In genomic region chr5:122611651-122612050, GRCm38 (mm10) we compare ENCODE assay signal across 8 mouse cellular contexts. TPM values are rescaled to one million over a fixed set of nuclear protein-coding genes. Genes with fewer than 3 reads are reported as not detected.
DNase-seq lines count a peak whose midpoint lies in the region; ATAC-seq and TF ChIP-seq lines count a peak whose summit lies in the region.
"Had no signal": no experiment of that assay in that cellular context is flagged by ENCODE, and none has a peak within 500 bp of the region (broad histone marks: within the 10 kb centered on the region; RNA-seq: fewer than 3 reads in every experiment).

No protein-coding gene starts in this region.

- peaks cover 28% of the 10 kb centered on the region for H3K4me1 ChIP-seq in hindbrain, embryonic 10.5 days (replicated peaks)
- H3K4me1 ChIP-seq in hindbrain, embryonic 16.5 days (ENCODE audit: control insufficient read depth, insufficient read depth, low read depth, low read length), result peaks cover 10% of the 10 kb centered on the region
- H3K4me1 ChIP-seq in cortical plate, adult 2 months (ENCODE audit: control insufficient read depth, insufficient read depth, low read length), result peaks cover 8% of the 10 kb centered on the region; the same call in 1 of the 2 replicates
- H3K4me1 ChIP-seq in embryonic facial prominence, embryonic 12.5 days, result peaks cover 15% of the 10 kb centered on the region; the same call in 1 of the 2 replicates
- peaks cover 11% of the 10 kb centered on the region for H3K4me1 ChIP-seq in lung, embryonic 16.5 days (replicated peaks; ENCODE audit: control insufficient read depth, insufficient read depth, low read length)

- 58% methylated on average over 5 of the region's 5 CpGs for WGBS in hindbrain, embryonic 10.5 days
- WGBS in hindbrain, embryonic 16.5 days, result 62% methylated on average over 5 of the region's 5 CpGs
- WGBS in embryonic facial prominence, embryonic 12.5 days, result 26% methylated on average over 5 of the region's 5 CpGs
- WGBS in lung, embryonic 16.5 days, result 41% methylated on average over 5 of the region's 5 CpGs

- H3K27ac ChIP-seq in hindbrain, embryonic 10.5 days, result peak overlapping the region; percentile 69
- no peak overlapping the region for H3K27ac ChIP-seq in hindbrain, embryonic 16.5 days (ENCODE audit: low read depth, low read length)
- H3K27ac ChIP-seq in cortical plate, adult 2 months (ENCODE audit: insufficient read depth, low read length), result peak overlapping the region; percentile 48
- peak overlapping the region; percentile 76 for H3K27ac ChIP-seq in embryonic facial prominence, embryonic 12.5 days
- H3K27ac ChIP-seq in lung, embryonic 16.5 days (ENCODE audit: low read length), result peak overlapping the region; percentile 33; the same call in 1 of the 2 replicates

- H3K36me3 ChIP-seq in hindbrain, embryonic 10.5 days, result peaks cover 40% of the 10 kb centered on the region
- H3K36me3 ChIP-seq in hindbrain, embryonic 16.5 days (ENCODE audit: control insufficient read depth, insufficient read depth, low read length), result peaks cover 8% of the 10 kb centered on the region
- H3K36me3 ChIP-seq in embryonic facial prominence, embryonic 12.5 days, result peaks cover 16% of the 10 kb centered on the region
- peaks cover 5% of the 10 kb centered on the region for H3K36me3 ChIP-seq in lung, embryonic 16.5 days (ENCODE audit: control insufficient read depth, insufficient read depth, low read length)

- H3K9me3 ChIP-seq in hindbrain, embryonic 10.5 days, result no peaks in the 10 kb centered on the region
- H3K9me3 ChIP-seq in hindbrain, embryonic 16.5 days (ENCODE audit: control insufficient read depth, low read length), result no peaks in the 10 kb centered on the region
- H3K9me3 ChIP-seq in embryonic facial prominence, embryonic 12.5 days, result no peaks in the 10 kb centered on the region
- no peaks in the 10 kb centered on the region for H3K9me3 ChIP-seq in lung, embryonic 16.5 days (ENCODE audit: control insufficient read depth, low read length)

- H3K4me2 ChIP-seq in hindbrain, embryonic 16.5 days (ENCODE audit: low read length), result no peak overlapping the region
- 0 out of 2 replicates have a peak overlapping the region, but pooled peaks have one; percentile 17 for H3K4me2 ChIP-seq in embryonic facial prominence, embryonic 12.5 days (replicated peaks)
- no peak overlapping the region for H3K4me2 ChIP-seq in lung, embryonic 16.5 days (ENCODE audit: low read depth, low read length)

- H3K9ac ChIP-seq in hindbrain, embryonic 16.5 days (ENCODE audit: low read depth, low read length), result no peak overlapping the region
- no peak overlapping the region for H3K9ac ChIP-seq in embryonic facial prominence, embryonic 12.5 days
- H3K9ac ChIP-seq in lung, embryonic 16.5 days (ENCODE audit: low read length), result peak overlapping the region; percentile 40

- no peak overlapping the region for H3K4me3 ChIP-seq in hindbrain, embryonic 10.5 days
- H3K4me3 ChIP-seq in hindbrain, embryonic 16.5 days (ENCODE audit: low read length), result no peak overlapping the region
- H3K4me3 ChIP-seq in cortical plate, adult 2 months (ENCODE audit: insufficient read depth, low read length), result no peak overlapping the region
- no peak overlapping the region for H3K4me3 ChIP-seq in embryonic facial prominence, embryonic 12.5 days
- H3K4me3 ChIP-seq in lung, embryonic 16.5 days (ENCODE audit: low read length), result no peak overlapping the region

- TF ChIP-seq POLR2A in cortical plate, adult 2 months (IDR thresholded peaks at IDR 0.05; ENCODE audit: extremely low read depth, insufficient read depth, low read length), result no peak

- no peak for DNase-seq in hindbrain, embryonic 10.5 days (ENCODE audit: low spot score)
- no peak for DNase-seq in urinary bladder, adult 2 months (ENCODE audit: low spot score)
- DNase-seq in cerebellum, adult 9-11 months, result no peak
- DNase-seq: cerebellum, adult 8-10 months had no signal

- ATAC-seq in hindbrain, embryonic 16.5 days, result no peak
- no peak for ATAC-seq in embryonic facial prominence, embryonic 12.5 days (ENCODE audit: insufficient number of reproducible peaks, insufficient read depth, low FRiP score, low TSS enrichment)
- ATAC-seq in lung, embryonic 16.5 days (ENCODE audit: low read depth), result no peak

- no peaks in the 10 kb centered on the region for H3K27me3 ChIP-seq in hindbrain, embryonic 10.5 days (ENCODE audit: insufficient read depth, poor library complexity, severe bottlenecking)
- H3K27me3 ChIP-seq in hindbrain, embryonic 16.5 days (replicated peaks; ENCODE audit: control insufficient read depth, insufficient read depth, low read length), result no peaks in the 10 kb centered on the region
- H3K27me3 ChIP-seq in embryonic facial prominence, embryonic 12.5 days, result no peaks in the 10 kb centered on the region
- H3K27me3 ChIP-seq in lung, embryonic 16.5 days (ENCODE audit: control insufficient read depth, insufficient read depth, low read depth, low read length), result no peaks in the 10 kb centered on the region

- no peak for TF ChIP-seq CTCF in cortical plate, adult 2 months (IDR thresholded peaks at IDR 0.05; ENCODE audit: extremely low read depth, insufficient read depth, low read length)

RNA-seq across cellular contexts. Expression of gene Ift81, which starts 2.7 kb away (rescaled TPM):
- 39.6 and 45.3 TPM in 2 replicates for polyA plus RNA-seq in hindbrain, embryonic 10.5 days (2016; fragmentation: Nextera tagmentation; extraction: Ambion mirVana)
- 54.5 and 58.0 TPM in 2 replicates for polyA plus RNA-seq in hindbrain, embryonic 16.5 days (2015; fragmentation: Nextera tagmentation; extraction: Ambion mirVana)
- polyA plus RNA-seq in cortical plate, adult 2 months (2012; rRNA removed), result 21.8 and 25.5 TPM in 2 replicates
- polyA plus RNA-seq in embryonic facial prominence, embryonic 12.5 days (2016; fragmentation: Nextera tagmentation; extraction: Ambion mirVana), result 43.5 and 44.9 TPM in 2 replicates
- polyA plus RNA-seq in lung, embryonic 16.5 days (2015; fragmentation: Nextera tagmentation; extraction: Ambion mirVana), result 41.3 and 46.0 TPM in 2 replicates
- 13.2 TPM in 2 replicates for polyA plus RNA-seq in urinary bladder, adult 2 months (2012; rRNA removed)

RNA-seq across cellular contexts. Expression of gene P2rx7, which starts 32.1 kb away (rescaled TPM):
- polyA plus RNA-seq in hindbrain, embryonic 10.5 days (2016; fragmentation: Nextera tagmentation; extraction: Ambion mirVana), result 0.73 and 2.1 TPM in 2 replicates
- polyA plus RNA-seq in hindbrain, embryonic 16.5 days (2015; fragmentation: Nextera tagmentation; extraction: Ambion mirVana), result 4.8 and 6.1 TPM in 2 replicates
- polyA plus RNA-seq in cortical plate, adult 2 months (2012; rRNA removed), result 18.7 and 18.9 TPM in 2 replicates
- 0.74 and 0.96 TPM in 2 replicates for polyA plus RNA-seq in embryonic facial prominence, embryonic 12.5 days (2016; fragmentation: Nextera tagmentation; extraction: Ambion mirVana)
- 4.2 TPM in 2 replicates for polyA plus RNA-seq in lung, embryonic 16.5 days (2015; fragmentation: Nextera tagmentation; extraction: Ambion mirVana)
- polyA plus RNA-seq in urinary bladder, adult 2 months (2012; rRNA removed), result 24.1 and 27.1 TPM in 2 replicates
